Mouse (Mus musculus) olfactory bulb, adult 2 months (tissue): ENCODE results near the gene B3galt1.

Experiments
- CTCF ChIP-seq: fragments of 200-500 bp; IDR thresholded peaks from 2 replicates; pipeline ENCODE4 v1.5.1; 2012; ENCODE audit warnings: low read depth, mild to moderate bottlenecking, low read length, moderate library complexity; ENCODE audit not compliant: insufficient read depth
- POLR2A ChIP-seq: fragments of 200-500 bp; IDR thresholded peaks from 2 replicates; pipeline ENCODE4 v1.6.1; 2012; ENCODE audit warnings: mild to moderate bottlenecking, low read depth, low read length, moderate library complexity; ENCODE audit not compliant: insufficient read depth

- no peak for TF ChIP-seq POLR2A
- TF ChIP-seq CTCF: no peak
Observed at GRCm38 (mm10) chr2:67544426-67544825, 21.2 kb upstream of the B3galt1 start.
